Mouse (Mus musculus) ES-Bruce4 (cell line): ENCODE measurements at regions not wholly inside any gene's neighbourhood (a gene's known extent, or its start where the extent isn't known, plus 50 kb on each side); places are given as distances from the start of the nearest gene placed in this dataset.

ENCODE experiments used
- H3K27ac ChIP-seq: 2 replicates; pipeline ENCODE4 v1.5.1; 2012; ENCODE audit warnings: low read length, inconsistent platforms; ENCODE audit not compliant: insufficient read depth
- H3K27me3 ChIP-seq: 2 replicates; pipeline ENCODE4 v1.6.1; 2012; ENCODE audit warnings: mild to moderate bottlenecking, low read length, inconsistent platforms; ENCODE audit not compliant: control insufficient read depth, poor library complexity, insufficient read depth, severe bottlenecking
- H3K36me3 ChIP-seq: 2 replicates; pipeline ENCODE4 v1.6.1; 2012; ENCODE audit warnings: inconsistent platforms, mild to moderate bottlenecking, low read length, moderate library complexity; ENCODE audit not compliant: control insufficient read depth, poor library complexity, insufficient read depth, severe bottlenecking
- H3K4me1 ChIP-seq: one replicate; pipeline ENCODE4 v1.8.1; 2011; ENCODE audit warnings: low read length; ENCODE audit not compliant: control insufficient read depth, insufficient read depth
- H3K4me3 ChIP-seq: 2 replicates; pipeline ENCODE4 v1.5.1; 2011; ENCODE audit warnings: low read depth, mild to moderate bottlenecking, low read length
- H3K9ac ChIP-seq: 2 replicates; pipeline ENCODE4 v1.6.1; 2012; ENCODE audit warnings: low read depth, mild to moderate bottlenecking, inconsistent platforms; ENCODE audit not compliant: poor library complexity, severe bottlenecking
- H3K9me3 ChIP-seq: replicated peaks from 2 replicates; pipeline ENCODE4 v1.6.1; 2012; ENCODE audit warnings: mild to moderate bottlenecking, low read length, inconsistent platforms; ENCODE audit not compliant: control insufficient read depth, poor library complexity, insufficient read depth, severe bottlenecking
- CTCF ChIP-seq: IDR thresholded peaks from one replicate; pipeline ENCODE4 v1.8.1; 2011; ENCODE audit warnings: low read depth, low read length
- EP300 ChIP-seq: IDR thresholded peaks from 2 replicates; pipeline ENCODE4 v1.6.1; 2011; ENCODE audit warnings: low read depth, low read length; ENCODE audit not compliant: insufficient read depth
- POLR2A ChIP-seq: IDR thresholded peaks from one replicate; pipeline ENCODE4 v1.8.1; 2011; ENCODE audit warnings: low read length; ENCODE audit not compliant: insufficient read depth

GRCm38 (mm10) chr12:71624676-71625075 lies 206.2 kb upstream of the Daam1 start:
- H3K36me3 ChIP-seq: no peaks in the 10 kb centered on the region
- no peaks in the 10 kb centered on the region for H3K4me1 ChIP-seq
- H3K4me3 ChIP-seq: no peak overlapping the region
- no peak for TF ChIP-seq EP300
- TF ChIP-seq CTCF: no peak
- TF ChIP-seq POLR2A: no peak
- H3K27ac ChIP-seq: no peak overlapping the region
- no peak overlapping the region for H3K9ac ChIP-seq
- no peaks in the 10 kb centered on the region for H3K9me3 ChIP-seq
- no peaks in the 10 kb centered on the region for H3K27me3 ChIP-seq

DNA sequence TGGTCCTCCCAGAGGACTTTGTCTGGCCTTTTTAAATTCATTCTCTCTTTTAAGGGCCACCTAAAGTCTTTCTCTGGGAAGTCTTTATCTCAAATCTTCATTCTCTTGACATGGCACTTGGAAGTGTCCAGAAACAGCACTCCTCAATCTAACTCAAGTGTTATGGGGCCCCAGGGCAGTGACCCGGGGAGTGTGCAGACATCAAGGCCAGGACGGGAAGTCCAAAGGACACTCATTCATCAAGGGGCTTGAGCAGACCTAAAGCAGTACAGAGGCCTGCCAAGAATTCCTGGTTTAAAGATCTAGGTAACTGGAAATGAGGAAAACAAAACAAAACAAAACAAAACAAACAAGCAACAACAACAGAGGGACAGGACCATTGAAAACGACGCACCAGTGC lies 205.8 kb upstream of the Daam1 start:
- H3K27me3 ChIP-seq: no peaks in the 10 kb centered on the region
- H3K4me1 ChIP-seq: no peaks in the 10 kb centered on the region
- no peak overlapping the region for H3K9ac ChIP-seq
- no peak overlapping the region for H3K4me3 ChIP-seq
- no peak for TF ChIP-seq CTCF
- no peak for TF ChIP-seq EP300
- no peak for TF ChIP-seq POLR2A
- no peaks in the 10 kb centered on the region for H3K36me3 ChIP-seq
- no peaks in the 10 kb centered on the region for H3K9me3 ChIP-seq
- no peak overlapping the region for H3K27ac ChIP-seq

DNA sequence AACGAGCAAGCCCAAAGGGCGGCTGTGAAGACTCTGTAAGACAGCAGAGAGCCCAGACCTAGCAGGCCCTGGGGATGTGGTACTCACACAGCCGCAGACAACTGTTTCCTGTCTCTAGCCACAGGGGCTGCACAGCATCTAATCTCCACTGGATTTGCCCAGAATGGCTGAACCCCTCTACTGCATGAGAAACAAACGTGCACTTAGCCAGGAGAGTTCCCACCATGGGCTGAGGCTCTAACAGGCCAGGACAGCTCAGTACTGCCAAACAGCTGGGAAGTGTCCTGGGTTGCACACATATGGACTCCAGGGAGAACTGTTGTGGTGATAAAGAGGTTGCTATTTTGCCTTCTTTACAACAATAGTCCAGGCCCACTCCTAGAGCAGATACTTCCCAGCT lies 204.1 kb upstream of the Daam1 start:
- no peak overlapping the region for H3K9ac ChIP-seq
- H3K27ac ChIP-seq: no peak overlapping the region
- H3K4me3 ChIP-seq: no peak overlapping the region
- H3K27me3 ChIP-seq: no peaks in the 10 kb centered on the region
- no peaks in the 10 kb centered on the region for H3K9me3 ChIP-seq
- H3K36me3 ChIP-seq: no peaks in the 10 kb centered on the region
- no peak for TF ChIP-seq EP300
- TF ChIP-seq POLR2A: no peak
- no peak for TF ChIP-seq CTCF
- no peaks in the 10 kb centered on the region for H3K4me1 ChIP-seq

DNA sequence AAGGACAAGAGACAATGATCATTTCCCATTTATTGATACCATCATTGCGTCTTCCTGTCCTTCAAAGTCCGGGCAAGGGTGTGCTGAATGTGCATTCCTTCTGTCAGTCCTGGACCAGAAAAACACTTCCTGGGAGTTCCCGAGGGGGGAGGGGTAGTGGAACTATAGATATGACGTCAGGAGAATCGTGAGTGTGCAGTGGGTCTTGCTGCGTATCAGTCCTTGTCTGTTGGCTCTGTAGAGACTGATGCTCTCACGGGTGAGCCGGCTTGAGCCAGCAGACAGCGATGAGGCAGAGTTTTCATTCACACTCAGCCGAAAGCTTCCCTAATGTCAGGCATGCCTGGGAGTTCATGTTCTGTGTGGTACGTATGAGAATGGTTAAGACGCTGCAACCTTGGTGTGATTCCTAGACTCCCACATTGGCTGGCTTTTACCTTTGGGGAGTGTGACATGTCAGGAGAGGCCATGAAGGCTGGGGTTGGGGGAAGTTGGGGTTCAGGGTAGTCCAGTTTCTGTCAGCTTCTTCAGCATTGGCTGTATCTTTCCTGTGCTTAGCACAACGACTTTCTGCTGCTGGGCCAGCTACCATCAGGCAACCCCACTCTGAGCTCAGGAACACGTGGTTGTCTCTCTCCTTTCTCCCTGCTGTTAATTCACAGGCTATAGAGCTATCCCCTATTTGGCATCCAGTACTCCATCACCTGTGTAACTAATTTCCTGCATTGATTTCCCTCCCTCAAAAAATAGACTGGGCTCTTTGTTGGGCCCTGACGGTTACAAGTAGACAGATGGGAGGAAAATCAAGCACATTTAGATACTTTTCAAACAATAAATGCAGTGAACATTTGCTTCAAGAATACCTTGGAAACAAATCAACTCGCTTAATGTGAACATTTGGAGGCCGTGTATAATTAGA lies 203.2 kb upstream of the Daam1 start:
- H3K9ac ChIP-seq: no peak overlapping the region
- no peaks in the 10 kb centered on the region for H3K4me1 ChIP-seq
- H3K9me3 ChIP-seq: no peaks in the 10 kb centered on the region
- H3K27me3 ChIP-seq: no peaks in the 10 kb centered on the region
- no peaks in the 10 kb centered on the region for H3K36me3 ChIP-seq
- no peak overlapping the region for H3K4me3 ChIP-seq
- TF ChIP-seq EP300: no peak
- TF ChIP-seq POLR2A: no peak
- TF ChIP-seq CTCF: no peak
- no peak overlapping the region for H3K27ac ChIP-seq

DNA sequence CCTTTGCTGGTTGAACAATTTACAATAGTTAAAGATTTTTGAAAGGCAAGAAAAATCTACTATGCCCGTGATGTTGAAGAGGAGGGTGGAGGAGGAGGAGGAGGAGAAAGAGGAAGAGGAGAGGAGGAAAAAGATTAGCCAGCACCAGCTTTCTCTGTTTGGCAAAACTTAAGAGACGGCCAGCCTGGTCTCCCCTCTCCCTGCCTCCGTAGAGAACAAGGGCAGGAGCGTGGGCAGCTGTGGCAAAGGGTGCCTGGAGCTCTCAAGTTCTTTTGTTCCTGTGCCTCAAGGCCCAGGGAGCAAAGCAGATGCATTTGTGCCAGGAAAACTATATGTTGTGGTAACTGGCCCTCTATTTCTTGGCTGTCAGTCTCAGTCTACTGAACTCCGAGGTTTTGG lies 202.5 kb upstream of the Daam1 start:
- no peaks in the 10 kb centered on the region for H3K27me3 ChIP-seq
- H3K27ac ChIP-seq: no peak overlapping the region
- H3K36me3 ChIP-seq: no peaks in the 10 kb centered on the region
- H3K4me1 ChIP-seq: no peaks in the 10 kb centered on the region
- H3K9ac ChIP-seq: no peak overlapping the region
- no peaks in the 10 kb centered on the region for H3K9me3 ChIP-seq
- no peak overlapping the region for H3K4me3 ChIP-seq
- TF ChIP-seq EP300 (no peak), POLR2A (no peak), CTCF (no peak)

- TF ChIP-seq EP300 (no peak), CTCF (no peak), POLR2A (no peak)
- H3K4me3 ChIP-seq: no peak overlapping the region
These were observed 202.1 kb upstream of the Daam1 start for GRCm38 (mm10) chr12:71628796-71629195.

More at GRCm38 (mm10) chr12:71628796-71629195, 202.1 kb upstream of the Daam1 start:
- Histone ChIP-seq H3K27ac (no peak overlapping the region), H3K36me3 (no peaks in the 10 kb centered on the region), H3K9me3 (no peaks in the 10 kb centered on the region), H3K27me3 (no peaks in the 10 kb centered on the region), H3K4me1 (no peaks in the 10 kb centered on the region), H3K9ac (no peak overlapping the region)
